Mouse (Mus musculus) heart, adult 2 months (tissue): Measurements from ENCODE around the gene Xpo5. TPM values are rescaled to one million over a fixed set of nuclear protein-coding genes. Genes with fewer than 3 reads are reported as not detected.

Experiments
- DNase-seq, 2 experiments: peaks; one replicate each; pipeline ENCODE4 v3.0.0; 2021
- H3K27ac ChIP-seq: fragments of 200-600 bp; 2 replicates; pipeline ENCODE4 v1.8.1; 2022
- H3K27me3 ChIP-seq: fragments of 200-500 bp; 2 replicates; pipeline ENCODE4 v1.6.1; 2012; ENCODE audit warnings: mild to moderate bottlenecking, low read length, inconsistent platforms, mixed read lengths; ENCODE audit not compliant: control insufficient read depth, insufficient read depth
- H3K36me3 ChIP-seq: fragments of 200-500 bp; 2 replicates; pipeline ENCODE4 v1.6.1; 2012; ENCODE audit warnings: low read length, inconsistent platforms; ENCODE audit not compliant: control insufficient read depth, insufficient read depth
- H3K4me1 ChIP-seq: fragments of 200-500 bp; 2 replicates; pipeline ENCODE4 v1.6.1; 2011; ENCODE audit warnings: low read length; ENCODE audit not compliant: control insufficient read depth, insufficient read depth
- H3K4me3 ChIP-seq: fragments of 200-600 bp; 2 replicates; pipeline ENCODE4 v1.8.1; 2022
- H3K79me2 ChIP-seq: fragments of 200-500 bp; replicated peaks from 2 replicates; pipeline ENCODE4 v1.6.1; 2012; ENCODE audit warnings: mild to moderate bottlenecking, inconsistent platforms, low read length, moderate library complexity, mixed read lengths; ENCODE audit not compliant: control insufficient read depth, insufficient read depth
- H3K9ac ChIP-seq: fragments of 200-500 bp; 2 replicates; pipeline ENCODE4 v1.6.1; 2012; ENCODE audit warnings: low read depth, mild to moderate bottlenecking, control low read depth, inconsistent platforms, low read length, mixed read lengths
- CTCF ChIP-seq: fragments of 200-600 bp; IDR thresholded peaks from 2 replicates; pipeline ENCODE4 v1.8.1; 2022; ENCODE audit warnings: antibody characterized with exemption, mild to moderate bottlenecking, moderate library complexity
- EP300 ChIP-seq: fragments of 200-500 bp; IDR thresholded peaks from 2 replicates; pipeline ENCODE4 v1.6.1; 2011; ENCODE audit warnings: low read depth, low read length, control low read depth; ENCODE audit not compliant: insufficient read depth
- POLR2A ChIP-seq: fragments of 200-500 bp; IDR thresholded peaks from 2 replicates; pipeline ENCODE4 v1.6.1; 2011; ENCODE audit warnings: mild to moderate bottlenecking, low read depth, low read length, control low read depth; ENCODE audit not compliant: insufficient read depth
- WGBS: fragments of 180-500 bp; shearing (Covaris S2); methylation state at CpG from one replicate; pipeline ENCODE4 v1.1.7; 2018; 5-methylcytosine and 5-hydroxymethylcytosine counted together
- intact Hi-C: fragments of 180-260 bp; cut with DNase I; formaldehyde crosslinking; loops from one replicate; pipeline ENCODE4 v1.15.1; 2025
- polyA plus RNA-seq: library from polyadenylated mRNA; depleted of rRNA; stranded (reverse); fragments of >200 nt; gene quantifications from 2 replicates; pipeline ENCODE4 v1.2.3, GENCODE M21; 2012
- total RNA-seq, 2 experiments: library from RNA; stranded (reverse); gene quantifications; 2 replicates each; pipeline ENCODE4 v1.2.3; 2021

Gene Xpo5
- total and polyA plus RNA-seq, 3 experiments: 14.2 to 22.0 (median 21.5) TPM

DNA sequence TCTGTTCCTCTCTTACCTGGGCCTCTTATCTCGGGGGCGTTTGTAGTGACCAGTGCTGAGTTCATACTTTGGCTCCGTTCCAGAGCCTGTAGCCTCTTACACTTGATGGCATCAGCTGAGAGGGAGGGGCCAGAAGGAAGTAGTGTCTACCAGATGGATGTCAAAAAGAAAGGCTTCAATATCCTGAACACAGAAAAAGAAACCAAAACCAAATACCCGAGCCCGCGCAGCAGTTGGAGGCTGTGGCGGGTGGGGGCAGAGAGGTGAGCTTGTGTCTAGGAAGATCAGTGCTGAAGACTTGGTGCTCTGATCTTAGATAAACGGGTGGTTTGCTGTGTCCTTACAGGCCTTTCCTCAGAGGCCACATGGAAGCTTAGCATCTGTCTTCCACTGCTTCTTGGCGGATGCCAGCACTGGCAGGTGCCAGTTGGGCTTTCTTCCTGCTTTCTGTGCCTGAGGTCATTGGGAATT lies 39.6 kb upstream of the Xpo5 start:
- H3K27ac ChIP-seq: peak overlapping the region; percentile 65
- H3K4me3 ChIP-seq: peak overlapping the region; percentile 44; the same call in 1 of the 2 replicates
- peak overlapping the region; percentile 40 for H3K9ac ChIP-seq
- peaks cover 11% of the 10 kb centered on the region for H3K4me1 ChIP-seq
- H3K36me3 ChIP-seq: no peaks in the 10 kb centered on the region; the same call in 1 of the 2 replicates
- 33% methylated on average over 9 of the region's 9 CpGs for WGBS
- intact Hi-C loops: loop anchor here (10.0 kb wide), 1 partner anchor 428 kb away; the partner anchor contains the start of gene 1600014C23Rik
- peak in 1 of 2 experiments; percentile 56 for DNase-seq
- TF ChIP-seq CTCF (no peak), EP300 (0 out of 2 replicates have a peak, but pooled peaks have one; percentile 12), POLR2A (no peak)
- H3K27me3 ChIP-seq: no peaks in the 10 kb centered on the region
- H3K79me2 ChIP-seq: no peaks in the 10 kb centered on the region

DNA sequence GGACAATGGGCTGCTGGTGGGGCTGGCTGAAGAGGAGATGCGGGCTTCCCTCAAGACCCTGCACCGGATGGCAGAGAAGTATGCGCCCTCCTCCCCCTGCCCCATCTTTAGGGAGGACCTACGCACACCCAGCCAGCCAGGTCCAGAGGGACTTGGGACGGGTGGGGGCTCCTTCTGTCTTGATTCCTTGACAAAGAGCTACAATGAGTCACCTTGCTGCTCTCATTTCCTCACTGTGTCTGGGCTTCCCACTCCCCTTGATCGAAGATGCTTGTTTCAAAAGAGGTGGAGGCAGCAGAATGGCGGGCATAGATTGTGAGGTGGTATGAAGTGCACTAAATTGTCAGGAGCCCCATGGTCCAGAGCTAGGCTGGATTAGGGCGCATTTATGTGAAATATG lies 38.3 kb upstream of the Xpo5 start:
- no peak for TF ChIP-seq EP300
- TF ChIP-seq CTCF: no peak
- no peak for TF ChIP-seq POLR2A
- no peak for DNase-seq
- Histone ChIP-seq H3K79me2 (no peaks in the 10 kb centered on the region), H3K36me3 (no peaks in the 10 kb centered on the region; the same call in 1 of the 2 replicates), H3K9ac (no peak overlapping the region), H3K4me1 (peaks cover 13% of the 10 kb centered on the region), H3K4me3 (no peak overlapping the region), H3K27ac (no peak overlapping the region), H3K27me3 (no peaks in the 10 kb centered on the region)
- intact Hi-C loops: loop anchor here (10.0 kb wide), 1 partner anchor 430 kb away; the partner anchor contains the start of gene 1600014C23Rik
- 90% methylated on average over 8 of the region's 8 CpGs for WGBS

GRCm38 (mm10) chr17:46164791-46165190 lies 37.8 kb upstream of the Xpo5 start:
- no peaks in the 10 kb centered on the region for H3K27me3 ChIP-seq
- H3K36me3 ChIP-seq: no peaks in the 10 kb centered on the region; the same call in 1 of the 2 replicates
- H3K9ac ChIP-seq: no peak overlapping the region
- H3K79me2 ChIP-seq: no peaks in the 10 kb centered on the region
- DNase-seq: no peak
- no peak overlapping the region for H3K27ac ChIP-seq
- H3K4me3 ChIP-seq: no peak overlapping the region
- 93% methylated on average over 10 of the region's 10 CpGs for WGBS
- TF ChIP-seq CTCF: no peak
- no peak for TF ChIP-seq EP300
- TF ChIP-seq POLR2A: no peak
- intact Hi-C loops: loop anchor here (5.0 to 10.0 kb wide), 2 partner anchors 38 to 430 kb away; partner anchors contain the start of genes 1600014C23Rik, Polh and Xpo5
- peaks cover 11% of the 10 kb centered on the region for H3K4me1 ChIP-seq

DNA sequence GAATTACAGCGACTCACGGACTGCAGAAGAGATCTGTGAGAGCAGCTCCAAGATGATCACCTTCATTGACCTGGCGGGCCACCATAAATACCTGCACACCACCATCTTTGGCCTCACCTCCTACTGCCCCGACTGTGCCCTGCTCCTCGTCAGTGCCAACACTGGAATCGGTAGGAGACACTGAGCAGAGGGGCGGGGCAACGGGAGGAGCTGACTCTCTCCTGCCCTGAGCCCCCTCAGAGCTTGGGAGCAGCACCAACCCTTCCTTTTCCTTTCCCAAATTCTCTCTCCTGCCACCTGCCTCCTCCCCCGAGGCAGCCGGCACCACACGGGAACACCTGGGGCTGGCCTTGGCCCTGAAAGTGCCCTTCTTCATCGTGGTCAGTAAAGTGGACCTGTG lies 37.1 kb upstream of the Xpo5 start:
- H3K79me2 ChIP-seq: no peaks in the 10 kb centered on the region
- no peaks in the 10 kb centered on the region for H3K27me3 ChIP-seq
- no peak overlapping the region for H3K9ac ChIP-seq
- peaks cover 11% of the 10 kb centered on the region for H3K4me1 ChIP-seq
- no peak for DNase-seq
- TF ChIP-seq CTCF (no peak), EP300 (no peak), POLR2A (no peak)
- WGBS: 82% methylated on average over 12 of the region's 12 CpGs
- intact Hi-C loops: loop anchor here (5.0 to 10.0 kb wide), 2 partner anchors 37 to 431 kb away; partner anchors contain the start of genes 1600014C23Rik, Polh and Xpo5
- H3K4me3 ChIP-seq: no peak overlapping the region
- no peak overlapping the region for H3K27ac ChIP-seq
- H3K36me3 ChIP-seq: no peaks in the 10 kb centered on the region; the same call in 1 of the 2 replicates

- Histone ChIP-seq H3K79me2 (no peaks in the 10 kb centered on the region), H3K9ac (no peak overlapping the region), H3K27ac (peak overlapping the region; percentile 66; the same call in 1 of the 2 replicates), H3K36me3 (no peaks in the 10 kb centered on the region; the same call in 1 of the 2 replicates), H3K27me3 (no peaks in the 10 kb centered on the region), H3K4me3 (no peak overlapping the region), H3K4me1 (peaks cover 11% of the 10 kb centered on the region)
- TF ChIP-seq POLR2A (no peak), CTCF (no peak), EP300 (no peak)
- 51% methylated on average over 5 of the region's 5 CpGs for WGBS
- intact Hi-C loops: loop anchor here (5.0 to 10.0 kb wide), 2 partner anchors 36 to 431 kb away; partner anchors contain the start of genes 1600014C23Rik, Polh and Xpo5
- DNase-seq: no peak
Observed at GRCm38 (mm10) chr17:46166270-46166669, 36.3 kb upstream of the Xpo5 start.

- no peaks in the 10 kb centered on the region for H3K27me3 ChIP-seq
- TF ChIP-seq POLR2A (0 out of 2 replicates have a peak, but pooled peaks have one; percentile 6), EP300 (peak; percentile 27; the same call in 1 of the 2 replicates), CTCF (peak; percentile 72)
- no peaks in the 10 kb centered on the region for H3K79me2 ChIP-seq
- WGBS: 77% methylated on average over 11 of the region's 11 CpGs
- H3K4me1 ChIP-seq: peaks cover 8% of the 10 kb centered on the region
- H3K9ac ChIP-seq: 0 out of 2 replicates have a peak overlapping the region, but pooled peaks have one; percentile 19
- intact Hi-C loops: loop anchor here (5.0 to 10.0 kb wide), 2 partner anchors 35 to 432 kb away; partner anchors contain the start of genes 1600014C23Rik, Polh and Xpo5
- no peak overlapping the region for H3K4me3 ChIP-seq
- H3K36me3 ChIP-seq: no peaks in the 10 kb centered on the region; the same call in 1 of the 2 replicates
- peak overlapping the region; percentile 66 for H3K27ac ChIP-seq
- peak in 1 of 2 experiments; percentile 22 for DNase-seq
Observed at GRCm38 (mm10) chr17:46167014-46167413, 35.6 kb upstream of the Xpo5 start.
